Comparison of ENCODE assay signal across 8 mouse cellular contexts in the genomic region with DNA sequence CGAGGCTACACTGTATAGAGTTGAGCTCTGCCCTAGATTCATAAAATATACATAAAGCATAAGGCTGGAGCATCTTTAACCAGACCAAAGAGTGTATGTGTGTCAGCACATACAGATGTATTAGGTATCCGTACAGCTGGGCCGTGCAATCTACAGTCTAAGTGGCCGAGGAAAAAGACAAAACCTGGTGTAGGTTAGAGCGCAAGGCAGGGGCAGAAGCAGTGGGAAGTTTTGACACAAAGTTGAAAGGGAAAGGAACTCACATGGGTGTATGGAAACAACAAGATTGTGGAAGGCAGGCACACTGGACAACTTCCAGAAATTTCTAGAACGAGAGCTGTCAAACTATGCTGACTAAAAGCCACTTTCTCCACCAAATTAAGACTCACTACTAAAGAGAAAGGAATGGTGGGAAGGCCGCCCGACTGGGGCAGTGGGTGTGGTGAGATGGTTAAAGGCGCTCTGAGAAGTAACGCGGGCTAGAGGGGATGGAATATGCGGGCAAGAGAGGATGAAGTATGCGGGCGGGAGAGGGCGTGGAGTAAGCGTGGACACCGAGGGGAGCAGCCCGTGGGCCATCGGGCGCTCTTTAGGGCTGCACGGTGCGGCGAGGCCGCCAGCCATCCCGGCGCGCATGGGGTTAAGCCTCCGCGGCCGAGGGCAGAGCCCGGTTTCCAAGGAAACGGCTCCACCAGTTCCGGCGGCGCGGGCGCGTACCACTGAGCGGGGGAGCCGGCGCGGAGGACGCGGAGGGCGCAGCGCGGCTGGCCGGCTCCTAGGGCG. TPM values are rescaled to one million over a fixed set of nuclear protein-coding genes. Genes with fewer than 3 reads are reported as not detected.
DNase-seq lines count a peak whose midpoint lies in the region; ATAC-seq and TF ChIP-seq lines count a peak whose summit lies in the region.

No protein-coding gene starts in this region.

- WGBS in heart, embryonic 13.5 days = 2% methylated on average over 49 of the region's 49 CpGs
- WGBS in kidney, postnatal 0 days = under 1% methylated on average over 42 of the region's 49 CpGs
- WGBS in liver, embryonic 12.5 days (ENCODE audit: insufficient replicate concordance) = 3% methylated on average over 30 of the region's 49 CpGs

- no peaks in the 10 kb centered on the region for H3K9me3 ChIP-seq in heart, embryonic 13.5 days
- H3K9me3 ChIP-seq in kidney, postnatal 0 days (replicated peaks; ENCODE audit: low read length) = no peaks in the 10 kb centered on the region
- H3K9me3 ChIP-seq in liver, embryonic 12.5 days (replicated peaks) = no peaks in the 10 kb centered on the region

- peak overlapping the region; percentile 95 for H3K9ac ChIP-seq in heart, embryonic 13.5 days
- H3K9ac ChIP-seq in kidney, postnatal 0 days (ENCODE audit: low read depth, low read length) = peak overlapping the region; percentile 94
- H3K9ac ChIP-seq in liver, embryonic 12.5 days = peak overlapping the region; percentile 86

- peak overlapping the region; percentile 96 for H3K4me2 ChIP-seq in heart, embryonic 13.5 days
- H3K4me2 ChIP-seq in kidney, postnatal 0 days (ENCODE audit: low read length) = peak overlapping the region; percentile 87
- H3K4me2 ChIP-seq in liver, embryonic 12.5 days = peak overlapping the region; percentile 99

- H3K4me1 ChIP-seq in heart, embryonic 13.5 days = peaks cover 51% of the 10 kb centered on the region
- H3K4me1 ChIP-seq in kidney, postnatal 0 days (replicated peaks; ENCODE audit: insufficient read depth, low read length) = peaks cover 14% of the 10 kb centered on the region; the same call in 1 of the 2 replicates
- peaks cover 66% of the 10 kb centered on the region for H3K4me1 ChIP-seq in liver, embryonic 12.5 days

- peak; percentile 87 for DNase-seq in CD4-positive helper T cell, adult 2 months (ENCODE audit: low read depth, low spot score)
- DNase-seq in brain, embryonic 18.5 days (ENCODE audit: low read depth, low spot score) = peak; percentile 70
- peak; percentile 93 for DNase-seq in kidney, postnatal 0 days (ENCODE audit: low spot score)
- DNase-seq in naive thymus-derived CD4-positive, alpha-beta T cell, adult 2 months (ENCODE audit: low read depth) = peak; percentile 86
- DNase-seq in splenic B cell, adult 2 months (ENCODE audit: low read depth, low spot score) = peak; percentile 83

- ATAC-seq in erythroid progenitor cell, adult 5-6 weeks (replicated peaks; ENCODE audit: low FRiP score, poor library complexity, severe bottlenecking) = peak; percentile 79
- ATAC-seq in heart, embryonic 13.5 days (ENCODE audit: extremely low read depth, insufficient number of reproducible peaks, low FRiP score, low TSS enrichment) = peak; percentile 76; the same call in 1 of the 2 replicates
- ATAC-seq in kidney, postnatal 0 days (replicated peaks; ENCODE audit: low FRiP score, low read depth) = peak; percentile 89
- peak; percentile 85 for ATAC-seq in liver, embryonic 12.5 days

- peak overlapping the region; percentile 78 for H3K4me3 ChIP-seq in heart, embryonic 13.5 days
- peak overlapping the region; percentile 69 for H3K4me3 ChIP-seq in kidney, postnatal 0 days (replicated peaks; ENCODE audit: low read depth, low read length)
- H3K4me3 ChIP-seq in liver, embryonic 12.5 days = peak overlapping the region; percentile 85

- no peak for TF ChIP-seq CTCF in kidney, postnatal 0 days (IDR thresholded peaks at IDR 0.05; ENCODE audit: low read depth)

- peak overlapping the region; percentile 98 for H3K27ac ChIP-seq in heart, embryonic 13.5 days (replicated peaks)
- H3K27ac ChIP-seq in kidney, postnatal 0 days = peak overlapping the region; percentile 99
- H3K27ac ChIP-seq in liver, embryonic 12.5 days = peak overlapping the region; percentile 91

- H3K36me3 ChIP-seq in heart, embryonic 13.5 days = peaks cover 10% of the 10 kb centered on the region
- no peaks in the 10 kb centered on the region; the same call in 1 of the 2 replicates for H3K36me3 ChIP-seq in kidney, postnatal 0 days (ENCODE audit: insufficient read depth, low read length)
- peaks cover 21% of the 10 kb centered on the region for H3K36me3 ChIP-seq in liver, embryonic 12.5 days
- H3K36me3 ChIP-seq in splenic B cell, adult 2 months (ENCODE audit: control insufficient read depth, insufficient read depth, low read length, poor library complexity, severe bottlenecking) = no peaks in the 10 kb centered on the region

- no peaks in the 10 kb centered on the region for H3K27me3 ChIP-seq in heart, embryonic 13.5 days (replicated peaks)
- no peaks in the 10 kb centered on the region for H3K27me3 ChIP-seq in kidney, postnatal 0 days (ENCODE audit: insufficient read depth, low read length)
- H3K27me3 ChIP-seq in liver, embryonic 12.5 days (replicated peaks) = no peaks in the 10 kb centered on the region
- H3K27me3 ChIP-seq in splenic B cell, adult 2 months (ENCODE audit: control insufficient read depth, insufficient read depth, low read length, poor library complexity, severe bottlenecking) = no peaks in the 10 kb centered on the region

RNA-seq across cellular contexts. Expression of a gene that starts 0.7 kb away (rescaled TPM):
- 15.9 TPM in 2 replicates for total RNA-seq in erythroid progenitor cell, adult 5-6 weeks (2015; ENCODE audit: low replicate concordance)
- total RNA-seq in erythroid progenitor cell, adult 5-6 weeks (2017; ENCODE audit: low replicate concordance) = 14.1 and 15.9 TPM in 2 replicates
- polyA plus RNA-seq in heart, embryonic 13.5 days (2015; fragmentation: Nextera tagmentation; extraction: Ambion mirVana) = 2.8 and 3.0 TPM in 2 replicates
- polyA plus RNA-seq in kidney, postnatal 0 days (2015; fragmentation: Nextera tagmentation; extraction: Ambion mirVana) = 5.1 and 5.3 TPM in 2 replicates
- polyA plus RNA-seq in liver, embryonic 12.5 days (2016; fragmentation: Nextera tagmentation; extraction: Ambion mirVana) = 3.2 and 3.4 TPM in 2 replicates

Comparison
In these comparisons a context has a peak if more than half of its experiments do, and no peak if none do; other contexts are left out.
1. Peak in every context shown above with its lines: DNase-seq, ATAC-seq, H3K4me3 ChIP-seq and H3K27ac ChIP-seq.